Mouse (Mus musculus) erythroblast, embryonic 14.5 days (primary cell): ENCODE data around the gene C3ar1.

Source experiments
- GATA1 ChIP-seq: IDR thresholded peaks from 2 replicates; pipeline ENCODE4 v1.6.1; 2012; ENCODE audit warnings: low read length, inconsistent platforms, mixed read lengths
- TAL1 ChIP-seq: IDR thresholded peaks from 3 replicates; pipeline ENCODE4 v1.6.1; 2012; ENCODE audit warnings: low read length, inconsistent platforms, mixed read lengths

GRCm38 (mm10) chr6:122843759-122844158, 12.2 kb downstream of the C3ar1 start:
- no peak for TF ChIP-seq TAL1
- TF ChIP-seq GATA1, result no peak
